Mouse (Mus musculus): Measurements from ENCODE around the gene Nfatc4. TPM values are rescaled to one million over a fixed set of nuclear protein-coding genes. Genes with fewer than 3 reads are reported as not detected.

Gene Nfatc4
- polyA plus RNA-seq, 1 experiment, result 2.0 TPM

DNA sequence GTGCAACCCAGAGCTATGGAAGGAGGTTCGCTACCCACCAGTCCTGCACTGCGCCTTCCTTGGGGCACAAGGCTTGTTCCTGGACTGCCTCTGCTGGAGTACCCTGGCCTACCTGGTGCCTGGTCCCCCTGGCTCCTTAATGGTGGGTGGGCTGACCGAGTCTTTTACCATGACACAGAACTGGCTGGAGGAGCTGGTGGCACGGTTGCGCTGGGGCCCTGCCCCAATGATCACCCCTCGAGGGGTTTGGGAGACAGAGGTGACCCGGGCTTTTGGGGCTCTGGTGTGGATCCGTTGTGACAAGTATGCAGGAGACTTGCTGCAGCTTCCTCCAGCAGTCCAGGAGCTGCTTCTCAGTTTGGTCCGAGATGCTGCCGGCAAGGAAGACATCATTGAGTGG is 40.0 kb downstream of the Nfatc4 start:
- TF ChIP-seq POLR2A (IDR thresholded peaks at IDR 0.05; ENCODE audit: extremely low read depth, insufficient read depth, low read length) (no peak), CTCF (IDR thresholded peaks at IDR 0.05; ENCODE audit: extremely low read depth, insufficient read depth, low read length) (no peak)
- Histone ChIP-seq H3K4me3 (ENCODE audit: insufficient read depth, low read length) (no peak overlapping the region), H3K4me1 (ENCODE audit: control insufficient read depth, insufficient read depth, low read length) (no peaks in the 10 kb centered on the region), H3K27ac (ENCODE audit: insufficient read depth, low read length) (no peak overlapping the region)

DNA sequence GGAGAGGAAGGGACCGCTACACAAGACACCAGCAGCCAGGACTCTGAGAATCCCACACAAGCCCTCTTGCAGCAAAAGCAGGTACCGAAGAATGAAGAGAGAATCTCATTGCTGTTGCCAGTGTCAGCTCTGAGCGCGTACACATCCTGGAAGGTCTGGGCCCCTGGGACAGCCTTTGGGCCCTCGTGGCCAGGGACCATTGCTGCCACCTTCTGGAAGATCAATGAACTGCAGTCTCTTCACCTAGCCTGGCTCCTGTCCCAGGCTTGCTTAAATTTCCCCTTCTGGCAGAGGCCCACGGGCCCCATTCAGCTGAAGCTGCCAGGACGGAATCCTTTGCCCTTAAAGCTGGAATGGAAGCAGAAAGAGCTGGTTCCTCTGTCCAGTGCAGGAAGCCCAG is 40.8 kb downstream of the Nfatc4 start:
- Histone ChIP-seq H3K4me1 (ENCODE audit: control insufficient read depth, insufficient read depth, low read length) (no peaks in the 10 kb centered on the region), H3K4me3 (ENCODE audit: insufficient read depth, low read length) (no peak overlapping the region), H3K27ac (ENCODE audit: insufficient read depth, low read length) (no peak overlapping the region)
- TF ChIP-seq CTCF (IDR thresholded peaks at IDR 0.05; ENCODE audit: extremely low read depth, insufficient read depth, low read length) (peak; percentile 77), POLR2A (IDR thresholded peaks at IDR 0.05; ENCODE audit: extremely low read depth, insufficient read depth, low read length) (no peak)

DNA sequence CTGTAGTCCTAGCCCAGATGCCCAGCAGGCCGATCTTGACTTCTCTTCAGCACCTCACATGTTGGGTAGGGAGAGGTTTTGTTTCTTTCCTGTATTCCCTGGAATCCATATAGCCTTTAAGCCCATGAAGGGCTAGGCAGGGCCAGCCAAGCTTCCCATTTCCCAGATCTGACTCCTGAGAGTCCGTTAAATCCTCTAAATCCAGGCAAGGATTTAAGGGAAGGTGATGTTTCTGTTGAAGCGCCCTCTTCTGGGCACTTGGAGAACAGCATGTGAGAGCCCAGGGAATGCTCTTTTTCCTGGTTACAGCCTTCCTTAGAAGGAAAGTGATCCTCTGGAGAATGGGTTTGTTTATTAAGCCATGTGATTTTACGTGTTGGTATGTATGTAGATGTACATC is 44.0 kb downstream of the Nfatc4 start:
- TF ChIP-seq POLR2A (IDR thresholded peaks at IDR 0.05; ENCODE audit: extremely low read depth, insufficient read depth, low read length) (no peak), CTCF (IDR thresholded peaks at IDR 0.05; ENCODE audit: extremely low read depth, insufficient read depth, low read length) (peak; percentile 75)
- Histone ChIP-seq H3K4me3 (ENCODE audit: insufficient read depth, low read length) (no peak overlapping the region), H3K27ac (ENCODE audit: insufficient read depth, low read length) (no peak overlapping the region)

DNA sequence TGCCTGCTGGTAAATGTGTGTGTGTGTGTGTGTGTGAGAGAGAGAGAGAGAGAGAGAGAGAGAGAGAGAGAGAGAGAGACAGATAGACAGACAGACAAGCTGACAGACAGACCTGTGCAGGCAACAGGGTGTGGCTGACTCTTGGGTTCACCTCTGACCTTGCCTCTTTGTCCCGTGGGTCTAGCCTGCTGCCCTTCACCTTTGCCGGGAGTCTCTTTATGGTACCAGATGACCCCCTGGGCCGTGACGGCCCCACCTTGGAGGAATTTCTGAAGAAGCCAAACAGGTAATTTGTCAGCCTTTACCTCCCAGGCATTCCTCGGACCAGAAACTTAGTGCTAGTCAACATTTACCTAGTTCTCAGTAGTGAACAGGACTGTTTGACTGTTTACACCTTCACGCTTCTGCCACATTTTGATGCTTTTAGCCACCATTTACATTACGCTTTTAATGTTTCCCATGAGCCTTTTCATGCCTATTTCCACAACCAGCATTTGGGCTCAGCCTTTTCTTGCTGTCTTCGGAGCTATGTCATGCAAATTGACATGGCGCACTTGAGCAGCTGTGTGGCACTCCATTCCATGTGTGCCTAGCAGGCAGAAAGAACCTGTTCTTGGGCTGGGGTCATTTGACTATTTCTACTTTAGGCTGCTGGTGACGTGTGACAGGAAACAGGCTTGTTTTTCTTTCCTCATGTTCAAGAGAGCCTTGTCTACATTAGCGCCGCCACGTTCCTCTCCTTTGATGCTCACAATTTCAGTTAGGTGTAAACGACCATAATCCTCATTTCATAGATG is 45.5 kb downstream of the Nfatc4 start:
- TF ChIP-seq CTCF (IDR thresholded peaks at IDR 0.05; ENCODE audit: extremely low read depth, insufficient read depth, low read length), result no peak
- no peak for TF ChIP-seq POLR2A (IDR thresholded peaks at IDR 0.05; ENCODE audit: extremely low read depth, insufficient read depth, low read length)
- H3K27ac ChIP-seq (ENCODE audit: insufficient read depth, low read length), result no peak overlapping the region
- no peaks in the 10 kb centered on the region for H3K4me1 ChIP-seq (ENCODE audit: control insufficient read depth, insufficient read depth, low read length)
- H3K4me3 ChIP-seq (ENCODE audit: insufficient read depth, low read length), result no peak overlapping the region

More for the DNA sequence above, 44.0 kb downstream of the Nfatc4 start:
- no peaks in the 10 kb centered on the region for H3K4me1 ChIP-seq (ENCODE audit: control insufficient read depth, insufficient read depth, low read length)

DNA sequence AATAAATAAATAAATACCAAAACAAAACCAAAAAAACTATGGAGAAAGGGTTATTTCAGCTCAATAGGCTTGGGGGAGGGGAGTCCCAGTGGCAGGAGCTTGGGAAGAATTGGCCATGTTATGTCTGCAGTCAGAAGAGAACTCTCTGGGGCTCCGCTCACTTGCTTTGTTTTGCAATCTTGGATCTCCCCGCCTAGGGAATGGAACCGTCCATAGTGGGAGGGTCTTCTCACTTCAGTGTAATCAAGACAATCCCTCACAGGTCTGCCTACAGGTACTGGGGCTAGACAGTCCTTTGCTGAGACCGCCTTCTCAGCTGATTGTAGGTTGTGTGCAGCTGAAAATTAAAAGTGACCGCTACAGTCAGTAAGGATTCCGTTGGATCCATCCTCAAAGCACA is 46.6 kb downstream of the Nfatc4 start:
- H3K27ac ChIP-seq (ENCODE audit: insufficient read depth, low read length), result no peak overlapping the region
- H3K4me1 ChIP-seq (ENCODE audit: control insufficient read depth, insufficient read depth, low read length), result no peaks in the 10 kb centered on the region
- no peak for TF ChIP-seq CTCF (IDR thresholded peaks at IDR 0.05; ENCODE audit: extremely low read depth, insufficient read depth, low read length)
- TF ChIP-seq POLR2A (IDR thresholded peaks at IDR 0.05; ENCODE audit: extremely low read depth, insufficient read depth, low read length), result no peak
- no peak overlapping the region for H3K4me3 ChIP-seq (ENCODE audit: insufficient read depth, low read length)

DNA sequence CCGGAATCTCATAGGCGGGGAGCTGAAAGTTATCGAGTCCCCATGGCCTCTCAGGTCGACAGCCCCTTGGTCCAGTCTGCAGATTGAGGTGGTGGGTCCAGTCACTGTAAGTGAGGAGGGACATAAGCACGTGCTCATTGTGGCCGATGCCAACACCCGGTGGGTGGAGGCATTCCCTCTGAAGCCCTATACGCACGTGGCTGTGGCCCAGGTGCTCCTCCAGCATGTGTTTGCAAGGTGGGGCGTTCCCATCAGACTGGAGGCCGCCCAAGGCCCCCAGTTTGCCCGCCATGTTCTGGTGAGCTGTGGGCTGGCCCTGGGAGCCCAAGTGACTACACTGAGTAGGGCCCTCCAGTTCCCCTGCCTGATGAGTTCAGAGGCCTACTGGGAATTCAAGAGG is 49.1 kb downstream of the Nfatc4 start:
- TF ChIP-seq POLR2A (IDR thresholded peaks at IDR 0.05; ENCODE audit: extremely low read depth, insufficient read depth, low read length) (no peak), CTCF (IDR thresholded peaks at IDR 0.05; ENCODE audit: extremely low read depth, insufficient read depth, low read length) (no peak)
- H3K4me1 ChIP-seq (ENCODE audit: control insufficient read depth, insufficient read depth, low read length), result no peaks in the 10 kb centered on the region
- no peak overlapping the region for H3K4me3 ChIP-seq (ENCODE audit: insufficient read depth, low read length)
- H3K27ac ChIP-seq (ENCODE audit: insufficient read depth, low read length), result no peak overlapping the region

DNA sequence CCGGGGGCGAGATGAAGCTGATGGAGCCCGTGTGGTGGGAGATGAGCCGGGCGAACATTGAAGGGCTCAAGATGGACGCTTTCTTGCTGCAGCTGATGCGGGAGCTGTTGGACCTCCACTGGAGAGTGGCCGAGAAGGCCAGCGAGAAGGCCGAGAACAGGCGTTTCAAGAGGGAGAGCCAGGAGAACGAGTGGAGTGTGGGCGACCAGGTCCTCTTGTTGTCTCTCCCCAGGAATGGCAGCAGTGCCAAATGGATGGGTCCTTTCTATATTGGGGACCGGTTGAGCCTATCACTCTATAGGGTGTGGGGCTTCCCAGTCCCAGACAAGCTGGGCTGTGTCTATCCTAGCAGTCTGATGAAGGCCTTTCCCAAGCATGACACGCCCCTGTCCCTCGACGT is 49.6 kb downstream of the Nfatc4 start:
- TF ChIP-seq CTCF (IDR thresholded peaks at IDR 0.05; ENCODE audit: extremely low read depth, insufficient read depth, low read length) (no peak), POLR2A (IDR thresholded peaks at IDR 0.05; ENCODE audit: extremely low read depth, insufficient read depth, low read length) (no peak)
- Histone ChIP-seq H3K27ac (ENCODE audit: insufficient read depth, low read length) (no peak overlapping the region), H3K4me1 (ENCODE audit: control insufficient read depth, insufficient read depth, low read length) (no peaks in the 10 kb centered on the region), H3K4me3 (ENCODE audit: insufficient read depth, low read length) (no peak overlapping the region)

DNA sequence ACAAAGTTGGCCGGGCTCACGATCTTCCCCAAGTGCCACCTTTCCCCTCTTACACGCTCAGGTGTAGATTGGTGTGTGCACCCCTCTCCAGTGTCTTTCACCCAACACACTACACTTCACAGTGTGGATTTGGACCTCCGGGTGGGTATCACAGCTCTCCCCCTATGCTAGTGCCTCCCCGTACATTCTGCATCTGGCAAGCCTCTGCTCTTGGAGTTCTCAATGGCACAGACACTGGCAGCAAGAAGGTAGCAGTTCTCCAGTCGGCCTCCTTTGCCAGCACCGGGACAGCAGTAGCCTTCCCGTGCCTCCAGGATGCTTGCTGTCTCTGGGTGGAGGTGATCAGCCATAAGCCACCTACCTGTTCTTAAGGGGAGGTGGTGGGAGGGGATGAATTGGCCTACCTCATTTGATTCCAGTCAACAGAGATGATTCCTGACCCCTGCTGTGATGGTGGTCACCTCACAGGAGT is 50.3 kb downstream of the Nfatc4 start:
- no peak overlapping the region for H3K4me3 ChIP-seq (ENCODE audit: insufficient read depth, low read length)
- no peaks in the 10 kb centered on the region for H3K4me1 ChIP-seq (ENCODE audit: control insufficient read depth, insufficient read depth, low read length)
- H3K27ac ChIP-seq (ENCODE audit: insufficient read depth, low read length), result no peak overlapping the region
- TF ChIP-seq POLR2A (IDR thresholded peaks at IDR 0.05; ENCODE audit: extremely low read depth, insufficient read depth, low read length), result no peak
- no peak for TF ChIP-seq CTCF (IDR thresholded peaks at IDR 0.05; ENCODE audit: extremely low read depth, insufficient read depth, low read length)

DNA sequence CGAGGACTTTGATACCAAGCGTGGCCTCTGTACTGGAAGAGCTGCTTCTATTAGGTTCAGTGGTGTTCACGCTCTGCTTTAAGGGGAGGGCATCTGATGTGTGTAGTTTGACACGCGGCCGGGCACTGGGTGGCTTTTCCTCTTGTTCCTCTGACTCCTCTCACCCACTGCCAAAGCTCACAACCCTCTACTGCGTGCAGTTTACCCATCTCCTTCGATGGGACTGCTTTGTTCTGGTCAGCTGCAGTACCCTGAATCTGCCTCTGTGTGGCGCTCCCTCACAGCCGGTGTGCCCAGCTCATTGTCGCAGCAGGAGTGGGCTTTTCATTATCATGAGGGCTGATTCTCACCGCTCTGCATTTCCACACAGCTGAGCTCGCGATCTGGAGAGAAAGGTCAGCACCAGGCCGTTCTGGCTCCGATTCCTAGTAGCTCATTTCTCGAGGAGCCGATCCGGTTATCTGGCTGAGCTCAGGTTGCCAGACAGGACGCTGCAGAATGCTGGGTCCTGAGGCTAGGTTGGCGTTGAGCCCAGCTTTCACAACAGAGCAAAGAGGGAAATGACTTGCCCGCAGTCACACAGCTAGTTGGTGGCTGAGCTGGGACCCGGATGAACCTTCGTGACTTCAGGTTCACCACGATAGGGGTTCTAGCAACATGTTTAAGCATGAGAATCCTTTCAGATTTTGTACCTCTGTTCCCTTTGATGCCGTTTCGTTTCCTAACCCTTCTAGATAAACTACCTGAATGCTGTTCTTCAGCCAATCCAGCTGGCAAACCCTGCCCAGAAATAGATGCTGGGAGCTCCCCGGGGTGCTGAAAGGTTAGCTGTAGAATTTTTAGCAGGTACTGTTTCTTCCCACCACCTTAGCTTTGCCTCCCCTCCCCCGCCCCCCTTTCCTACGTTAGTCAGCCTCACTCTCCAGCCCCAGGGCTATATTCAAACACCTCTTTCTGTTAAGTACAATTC is 51.1 kb downstream of the Nfatc4 start:
- no peak overlapping the region for H3K27ac ChIP-seq (ENCODE audit: insufficient read depth, low read length)
- H3K4me3 ChIP-seq (ENCODE audit: insufficient read depth, low read length), result peak overlapping the region; percentile 9
- TF ChIP-seq CTCF (IDR thresholded peaks at IDR 0.05; ENCODE audit: extremely low read depth, insufficient read depth, low read length) (peak; percentile 88), POLR2A (IDR thresholded peaks at IDR 0.05; ENCODE audit: extremely low read depth, insufficient read depth, low read length) (no peak)
- no peaks in the 10 kb centered on the region for H3K4me1 ChIP-seq (ENCODE audit: control insufficient read depth, insufficient read depth, low read length)
